Mouse (Mus musculus) embryonic facial prominence, embryonic 14.5 days (tissue): ENCODE data around the gene Tmem109. TPM values are rescaled to one million over a fixed set of nuclear protein-coding genes. Genes with fewer than 3 reads are reported as not detected.
A peak's percentile ranks its signal among the peaks of the same experiment; 100 is the strongest.

Source experiments
- ATAC-seq: fragments of 200-750 bp; cut with Nextera tagmentation; 2 replicates; pipeline ENCODE4 v1.8.0; 2017; ENCODE audit warnings: low read depth, moderate number of reproducible peaks, moderate TSS enrichment
- DNase-seq: peaks from one replicate; pipeline ENCODE4 v3.0.0-alpha.2; 2015; ENCODE audit warnings: low spot score
- H3K27ac ChIP-seq: fragments of 300-500 bp; sonication (generic); replicated peaks from 2 replicates; pipeline ENCODE4 v1.5.1; 2014; ENCODE audit warnings: low read depth, mild to moderate bottlenecking, low read length, moderate library complexity
- H3K27me3 ChIP-seq: fragments of 300-500 bp; sonication (generic); replicated peaks from 2 replicates; pipeline ENCODE4 v1.6.1; 2014; ENCODE audit warnings: low read length; ENCODE audit not compliant: control insufficient read depth, insufficient read depth
- H3K36me3 ChIP-seq: fragments of 300-500 bp; sonication (generic); 2 replicates; pipeline ENCODE4 v1.6.1; 2014; ENCODE audit warnings: low read length, mixed read lengths; ENCODE audit not compliant: control insufficient read depth, insufficient read depth
- H3K4me1 ChIP-seq: fragments of 300-500 bp; sonication (generic); 2 replicates; pipeline ENCODE4 v1.6.1; 2014; ENCODE audit warnings: antibody characterized with exemption, low read length; ENCODE audit not compliant: control insufficient read depth, insufficient read depth
- H3K4me2 ChIP-seq: fragments of 300-500 bp; sonication (generic); 2 replicates; pipeline ENCODE4 v1.6.1; 2014; ENCODE audit warnings: low read depth, mild to moderate bottlenecking, low read length, moderate library complexity, mixed read lengths
- H3K4me3 ChIP-seq: fragments of 300-500 bp; sonication (generic); 2 replicates; pipeline ENCODE4 v1.5.1; 2014; ENCODE audit warnings: low read depth, mild to moderate bottlenecking, low read length
- H3K9ac ChIP-seq: fragments of 300-500 bp; sonication (generic); 2 replicates; pipeline ENCODE4 v1.6.1; 2014; ENCODE audit warnings: low read depth, mild to moderate bottlenecking, low read length, moderate library complexity, mixed read lengths
- H3K9me3 ChIP-seq: fragments of 300-500 bp; sonication (generic); 2 replicates; pipeline ENCODE4 v1.6.1; 2016; ENCODE audit warnings: low read length; ENCODE audit not compliant: control insufficient read depth
- WGBS: fragments of 180-500 bp; shearing (Covaris S2); extraction: QIAGEN DNeasy Blood & Tissue Kit; methylation state at CpG from one replicate; pipeline ENCODE4 v1.1.7; 2014; 5-methylcytosine and 5-hydroxymethylcytosine counted together
- polyA plus RNA-seq: library from polyadenylated mRNA; unstranded; fragments of >200 nt; fragmentation: Nextera tagmentation; extraction: Ambion mirVana; gene quantifications from 2 replicates; pipeline ENCODE4 v1.2.1, GENCODE M21; 2014

Tmem109 gene
- polyA plus RNA-seq, 1 experiment from 2014 or later = 137 TPM

DNA sequence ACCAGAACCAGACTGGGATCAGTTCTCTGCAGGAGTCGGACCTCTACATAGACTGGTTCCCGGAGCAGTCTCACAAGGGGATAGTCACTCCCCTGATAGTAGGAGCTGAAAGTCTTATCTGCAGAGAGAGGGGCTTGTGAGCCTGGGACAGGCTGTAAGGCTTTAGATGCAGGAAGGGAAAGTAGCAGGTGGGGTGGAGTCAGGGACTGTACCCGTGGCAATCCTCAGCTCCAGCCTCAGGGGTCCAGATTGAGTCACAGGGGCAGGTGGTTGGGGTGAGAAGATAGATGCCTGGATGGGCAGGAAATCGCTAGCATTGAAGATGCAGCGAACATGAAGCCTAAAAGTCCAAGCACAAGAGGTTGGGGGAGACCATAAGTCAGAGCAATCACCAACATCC lies 34.7 kb upstream of the Tmem109 start:
- no peak for ATAC-seq
- WGBS = 61% methylated on average over 5 of the region's 5 CpGs
- no peak overlapping the region for H3K4me2 ChIP-seq

DNA sequence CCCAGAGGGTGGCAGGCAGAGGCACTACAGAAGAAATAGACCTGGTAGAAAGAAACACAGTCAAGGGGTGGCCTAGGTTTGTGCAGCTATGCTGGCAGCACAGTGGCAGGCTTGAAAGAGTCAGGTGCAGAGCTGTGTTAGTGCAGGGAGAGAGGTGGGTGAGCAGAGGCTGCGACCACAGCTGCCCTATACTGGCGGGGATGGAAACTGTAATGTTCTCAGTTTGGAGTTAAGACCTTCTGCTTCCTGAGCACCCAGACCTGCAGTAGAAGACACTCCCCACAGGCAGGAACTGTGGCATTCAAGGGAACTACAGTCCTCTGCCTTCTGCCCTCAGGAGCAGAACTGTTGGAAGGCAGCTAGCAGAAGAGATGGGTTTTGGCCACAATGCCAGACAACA lies 33.1 kb upstream of the Tmem109 start:
- H3K27me3 ChIP-seq = no peaks in the 10 kb centered on the region
- H3K36me3 ChIP-seq = no peaks in the 10 kb centered on the region
- no peaks in the 10 kb centered on the region for H3K4me1 ChIP-seq
- ATAC-seq (no peak), DNase-seq (no peak)
- 84% methylated on average over 2 of the region's 2 CpGs for WGBS
- no peak overlapping the region for H3K4me3 ChIP-seq
- H3K27ac ChIP-seq = no peak overlapping the region
- no peaks in the 10 kb centered on the region for H3K9me3 ChIP-seq
- H3K4me2 ChIP-seq = no peak overlapping the region
- no peak overlapping the region for H3K9ac ChIP-seq

More for the DNA sequence above, 34.7 kb upstream of the Tmem109 start:
- H3K4me3 ChIP-seq = no peak overlapping the region
- no peaks in the 10 kb centered on the region for H3K27me3 ChIP-seq
- H3K36me3 ChIP-seq = no peaks in the 10 kb centered on the region
- H3K9me3 ChIP-seq = no peaks in the 10 kb centered on the region
- H3K27ac ChIP-seq = no peak overlapping the region
- H3K9ac ChIP-seq = no peak overlapping the region
- no peaks in the 10 kb centered on the region for H3K4me1 ChIP-seq
- DNase-seq = no peak

DNA sequence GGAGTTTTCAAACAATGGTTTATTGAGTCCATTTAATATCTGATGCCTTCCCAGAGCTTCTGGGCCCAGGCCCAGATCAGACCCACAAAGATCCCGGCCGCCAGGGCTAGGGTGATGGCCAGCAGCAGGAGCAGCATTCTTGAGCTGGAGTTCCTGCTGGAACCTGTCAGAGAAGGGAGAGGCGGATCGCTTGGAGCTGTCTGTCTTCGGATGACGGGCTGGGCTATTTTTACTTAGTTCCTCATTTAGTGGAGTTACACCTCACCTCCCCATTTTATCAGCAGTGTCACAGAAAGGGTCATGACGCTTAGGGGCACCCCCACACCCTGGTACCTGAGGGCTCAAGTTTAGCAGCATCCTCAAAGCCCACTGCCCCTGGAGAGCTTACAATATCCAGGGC lies 32.5 kb upstream of the Tmem109 start:
- no peak overlapping the region for H3K9ac ChIP-seq
- no peaks in the 10 kb centered on the region for H3K4me1 ChIP-seq
- no peak overlapping the region for H3K4me3 ChIP-seq
- H3K4me2 ChIP-seq = no peak overlapping the region
- WGBS = 51% methylated on average over 7 of the region's 7 CpGs
- ATAC-seq (no peak), DNase-seq (peak; percentile 21)
- H3K27me3 ChIP-seq = no peaks in the 10 kb centered on the region
- H3K9me3 ChIP-seq = no peaks in the 10 kb centered on the region
- H3K27ac ChIP-seq = no peak overlapping the region
- H3K36me3 ChIP-seq = no peaks in the 10 kb centered on the region

DNA sequence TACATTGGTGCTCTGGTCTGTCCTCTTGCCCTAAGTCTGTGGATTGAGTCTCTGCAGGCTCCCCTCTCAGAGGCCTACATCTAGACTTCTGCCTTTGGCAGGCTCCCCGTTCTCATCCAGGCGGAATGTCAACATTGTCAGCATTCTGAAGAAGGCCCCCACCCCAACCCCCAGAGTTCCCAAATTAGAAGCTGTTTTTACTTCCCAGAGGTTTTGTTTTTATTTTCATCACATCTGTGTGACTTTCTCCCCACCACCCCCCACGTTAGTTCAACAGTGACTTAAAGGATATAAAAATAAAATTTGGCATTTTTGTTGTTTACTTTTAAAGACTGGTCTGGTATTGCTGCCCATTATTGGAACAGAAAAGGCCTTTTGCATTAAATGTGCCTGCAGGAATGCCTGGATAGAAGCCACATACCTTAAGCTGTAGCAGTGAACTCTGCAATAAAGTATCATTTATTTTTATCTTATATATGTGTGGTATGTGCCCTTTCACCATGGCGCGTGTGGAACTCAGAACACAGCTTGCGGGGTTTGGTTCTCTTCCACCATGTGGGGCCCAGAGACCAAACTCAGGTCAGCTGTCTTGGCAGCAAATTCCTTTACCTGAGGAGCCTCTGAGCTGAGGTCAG lies 27.4 kb upstream of the Tmem109 start:
- ATAC-seq (peak; percentile 67), DNase-seq (peak; percentile 87)
- no peak overlapping the region for H3K4me3 ChIP-seq
- WGBS = 38% methylated on average over 6 of the region's 6 CpGs
- 0 out of 2 replicates have a peak overlapping the region, but pooled peaks have one; percentile 25 for H3K9ac ChIP-seq
- peaks cover 28% of the 10 kb centered on the region for H3K36me3 ChIP-seq
- peaks cover 7% of the 10 kb centered on the region for H3K4me1 ChIP-seq
- H3K9me3 ChIP-seq = no peaks in the 10 kb centered on the region
- peak overlapping the region; percentile 84 for H3K27ac ChIP-seq
- H3K4me2 ChIP-seq = no peak overlapping the region
- no peaks in the 10 kb centered on the region for H3K27me3 ChIP-seq

DNA sequence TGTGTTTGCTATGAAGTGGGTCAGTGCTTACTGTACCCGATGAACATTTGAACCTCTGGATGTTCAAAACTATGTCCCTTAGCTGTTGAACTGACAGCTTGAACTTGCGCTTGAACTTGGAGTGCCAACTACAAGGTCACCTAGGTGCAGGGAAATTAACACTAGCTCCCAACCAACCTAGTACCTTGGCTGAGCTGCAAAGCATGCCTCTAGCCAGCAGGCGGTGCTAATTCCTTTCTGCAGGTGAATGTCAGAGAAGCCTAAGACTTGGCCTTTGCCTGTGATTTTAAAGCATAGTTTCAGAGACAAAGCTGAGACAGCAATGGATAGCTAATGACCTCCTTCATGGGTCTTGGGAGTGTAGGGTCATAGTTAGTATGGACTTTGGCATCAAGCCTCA lies 26.1 kb upstream of the Tmem109 start:
- WGBS = 51% methylated on average over 3 of the region's 3 CpGs
- no peak overlapping the region for H3K4me2 ChIP-seq
- no peaks in the 10 kb centered on the region for H3K9me3 ChIP-seq
- DNase-seq (peak; percentile 46), ATAC-seq (no peak)
- H3K4me3 ChIP-seq = no peak overlapping the region
- no peak overlapping the region for H3K27ac ChIP-seq
- H3K9ac ChIP-seq = no peak overlapping the region
- H3K36me3 ChIP-seq = peaks cover 41% of the 10 kb centered on the region
- peaks cover 7% of the 10 kb centered on the region for H3K4me1 ChIP-seq
- H3K27me3 ChIP-seq = no peaks in the 10 kb centered on the region

DNA sequence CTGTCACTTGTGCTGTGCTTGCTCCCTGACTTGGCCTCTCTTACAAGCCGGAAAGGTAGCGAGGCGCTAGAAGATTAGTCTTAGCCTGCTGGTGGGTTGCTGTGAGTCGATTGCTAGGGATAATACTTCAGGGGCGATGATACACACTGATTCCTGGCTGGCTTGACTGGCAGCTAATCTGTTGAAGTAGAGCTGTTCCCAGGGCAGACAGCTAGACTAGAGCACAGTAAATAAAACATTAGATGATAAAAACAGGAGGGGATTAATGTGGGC lies 23.9 kb upstream of the Tmem109 start:
- H3K27me3 ChIP-seq = no peaks in the 10 kb centered on the region
- no peak overlapping the region for H3K4me2 ChIP-seq

DNA sequence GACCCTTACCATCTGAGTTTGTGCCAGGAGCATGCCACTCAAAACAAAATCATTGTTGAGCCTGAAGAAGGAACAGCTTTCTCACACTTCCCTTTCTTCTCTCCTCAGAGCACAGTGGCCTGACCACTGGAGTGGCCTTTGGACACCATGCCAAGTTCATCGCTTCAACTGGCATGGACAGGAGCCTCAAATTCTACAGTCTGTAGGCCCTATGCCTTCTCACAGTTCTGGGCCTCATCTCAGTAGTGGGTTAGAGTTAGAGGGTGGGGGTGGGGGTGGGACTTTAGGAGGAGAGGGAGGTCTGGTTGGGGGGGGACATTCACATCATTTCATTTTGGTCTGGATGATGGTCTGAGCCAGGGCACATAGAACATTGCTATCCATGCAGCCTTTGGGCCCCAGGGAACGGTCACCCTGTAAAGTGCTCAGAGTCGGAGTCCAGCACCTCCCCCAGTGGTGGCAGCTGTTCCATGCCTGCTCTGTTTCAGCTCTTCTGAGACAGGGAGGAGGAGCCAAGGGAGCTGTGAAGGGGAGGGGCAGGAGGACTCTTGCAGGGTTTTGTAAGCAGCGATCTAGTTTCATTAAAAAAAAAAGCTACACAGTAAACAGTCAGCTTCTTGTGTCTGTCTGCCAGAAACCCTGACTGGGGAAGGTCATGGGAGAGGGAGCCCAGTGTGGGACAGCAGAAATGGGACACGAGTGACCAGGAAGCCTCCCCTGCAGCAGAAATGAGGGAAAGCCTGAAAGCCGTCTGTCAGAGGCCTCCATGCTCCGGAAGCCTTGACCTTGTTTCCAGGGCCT lies 23.3 kb upstream of the Tmem109 start:
- DNase-seq (peak; percentile 77), ATAC-seq (peak; percentile 69; the same call in 1 of the 2 replicates)
- no peaks in the 10 kb centered on the region for H3K27me3 ChIP-seq
- peak overlapping the region; percentile 52; the same call in 1 of the 2 replicates for H3K27ac ChIP-seq
- H3K4me1 ChIP-seq = peaks cover 7% of the 10 kb centered on the region
- H3K9me3 ChIP-seq = no peaks in the 10 kb centered on the region
- H3K36me3 ChIP-seq = peaks cover 69% of the 10 kb centered on the region
- no peak overlapping the region for H3K4me3 ChIP-seq
- WGBS = 65% methylated on average over 7 of the region's 7 CpGs
- no peak overlapping the region for H3K9ac ChIP-seq
- H3K4me2 ChIP-seq = no peak overlapping the region

More for the DNA sequence above, 23.9 kb upstream of the Tmem109 start:
- Histone ChIP-seq H3K27ac (peak overlapping the region; percentile 52; the same call in 1 of the 2 replicates), H3K36me3 (peaks cover 63% of the 10 kb centered on the region), H3K4me1 (peaks cover 7% of the 10 kb centered on the region), H3K4me3 (no peak overlapping the region), H3K9me3 (no peaks in the 10 kb centered on the region), H3K9ac (no peak overlapping the region)
- DNase-seq (no peak), ATAC-seq (no peak)
- 76% methylated on average over 5 of the region's 5 CpGs for WGBS

DNA sequence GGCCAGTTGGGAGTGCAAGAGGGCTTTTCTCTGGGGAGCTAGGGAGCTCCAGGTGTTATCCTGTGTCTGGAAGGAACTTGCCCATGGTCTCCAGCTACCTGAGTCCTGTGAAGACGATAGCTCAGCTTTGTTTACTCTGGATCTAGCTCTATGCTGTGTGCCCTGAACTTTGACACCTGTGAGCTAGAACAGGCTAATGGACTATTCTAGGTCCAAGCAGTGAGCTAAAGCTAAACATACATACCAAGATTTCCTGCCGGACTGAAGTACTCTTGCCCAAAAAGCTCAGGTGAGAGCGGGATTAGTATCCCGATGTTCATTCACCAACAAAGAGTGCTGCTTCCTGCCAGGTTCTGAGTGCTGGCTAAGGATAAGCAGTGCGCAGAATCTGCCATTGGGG lies 22.7 kb upstream of the Tmem109 start:
- no peaks in the 10 kb centered on the region for H3K27me3 ChIP-seq
- no peak overlapping the region for H3K4me3 ChIP-seq
- DNase-seq (no peak), ATAC-seq (no peak)
- no peak overlapping the region for H3K4me2 ChIP-seq
- H3K27ac ChIP-seq = no peak overlapping the region
- 84% methylated on average over 5 of the region's 5 CpGs for WGBS
- peaks cover 7% of the 10 kb centered on the region for H3K4me1 ChIP-seq
- no peaks in the 10 kb centered on the region for H3K9me3 ChIP-seq
- peaks cover 75% of the 10 kb centered on the region for H3K36me3 ChIP-seq
- no peak overlapping the region for H3K9ac ChIP-seq

DNA sequence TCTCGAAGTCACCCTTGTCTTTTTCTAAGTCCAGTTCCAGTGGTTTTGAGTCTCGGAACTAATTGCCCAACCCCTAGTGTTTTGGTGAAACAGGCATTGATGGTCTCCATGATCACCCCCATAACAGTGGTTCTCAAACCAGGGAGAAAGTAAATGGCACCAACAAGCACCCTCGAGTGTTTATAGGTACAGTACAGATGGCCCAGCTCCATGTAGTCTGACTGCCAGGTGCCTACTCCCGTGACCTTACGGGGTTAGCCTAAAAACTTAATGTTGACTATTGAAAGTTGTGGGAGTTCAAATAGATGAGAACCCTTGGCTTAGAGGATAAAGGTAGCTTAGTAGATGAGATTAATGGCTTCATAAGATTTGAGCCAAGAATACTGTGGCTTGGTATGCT lies 19.2 kb upstream of the Tmem109 start:
- 90% methylated on average over 5 of the region's 5 CpGs for WGBS
- Histone ChIP-seq H3K9ac (no peak overlapping the region), H3K36me3 (peaks cover 86% of the 10 kb centered on the region), H3K4me3 (no peak overlapping the region), H3K27me3 (no peaks in the 10 kb centered on the region), H3K4me2 (no peak overlapping the region), H3K27ac (no peak overlapping the region), H3K4me1 (peaks cover 8% of the 10 kb centered on the region), H3K9me3 (no peaks in the 10 kb centered on the region)
- DNase-seq (no peak), ATAC-seq (no peak)
